Mouse (Mus musculus) urinary bladder, postnatal 25 days (tissue): ENCODE results near the gene 1700037H04Rik.
A peak's percentile ranks its signal among the peaks of the same experiment; 100 is the strongest.

Experiments used
- DNase-seq: peaks from one replicate; pipeline ENCODE4 v3.0.0; 2022; ENCODE audit warnings: low spot score

1700037H04Rik gene

GRCm38 (mm10) chr2:131159938-131160581 lies at the start of gene 1700037H04Rik:
Gene 1700037H04Rik, minus strand, starts transcription at chr2:131160081.
- peak; percentile 92 for DNase-seq

- DNase-seq: no peak
Observed at GRCm38 (mm10) chr2:131209125-131209795, 49.4 kb upstream of the 1700037H04Rik start.

GRCm38 (mm10) chr2:131208356-131208755 lies 48.5 kb upstream of the 1700037H04Rik start:
- DNase-seq: no peak

- no peak for DNase-seq
Observed at GRCm38 (mm10) chr2:131206778-131207177, 46.9 kb upstream of the 1700037H04Rik start, which contains the start of gene Ap5s1. Gene Ap5s1, plus strand, starts transcription at chr2:131207078.

- no peak for DNase-seq
Observed at GRCm38 (mm10) chr2:131205521-131206182, 45.8 kb upstream of the 1700037H04Rik start.

GRCm38 (mm10) chr2:131204410-131204981 lies 44.6 kb upstream of the 1700037H04Rik start:
- DNase-seq: peak; percentile 92

- DNase-seq: peak; percentile 19
Observed at GRCm38 (mm10) chr2:131203816-131204409, 44.0 kb upstream of the 1700037H04Rik start.

GRCm38 (mm10) chr2:131201262-131201661 lies 41.4 kb upstream of the 1700037H04Rik start:
- DNase-seq: no peak

- DNase-seq: no peak
Observed at GRCm38 (mm10) chr2:131200710-131201109, 40.8 kb upstream of the 1700037H04Rik start.

GRCm38 (mm10) chr2:131196606-131197316 lies 36.9 kb upstream of the 1700037H04Rik start:
- no peak for DNase-seq

- no peak for DNase-seq
Observed at GRCm38 (mm10) chr2:131191005-131191390, 31.1 kb upstream of the 1700037H04Rik start.

- no peak for DNase-seq
Observed at GRCm38 (mm10) chr2:131190344-131191004, 30.6 kb upstream of the 1700037H04Rik start.

- DNase-seq: no peak
Observed at GRCm38 (mm10) chr2:131189521-131190309, 29.8 kb upstream of the 1700037H04Rik start.

GRCm38 (mm10) chr2:131188311-131188710 lies 28.4 kb upstream of the 1700037H04Rik start:
- DNase-seq: no peak

- no peak for DNase-seq
Observed at GRCm38 (mm10) chr2:131187602-131187922, 27.7 kb upstream of the 1700037H04Rik start.

- DNase-seq: peak; percentile 76
Observed at GRCm38 (mm10) chr2:131186771-131187601, 27.1 kb upstream of the 1700037H04Rik start, which contains the start of the genes Cdc25b and Spef1. Gene Cdc25b, plus strand, starts transcription at chr2:131186949. Gene Spef1, minus strand, starts transcription at chr2:131187282.

GRCm38 (mm10) chr2:131186343-131186742 lies 26.5 kb upstream of the 1700037H04Rik start:
- DNase-seq: no peak

- peak; percentile 90 for DNase-seq
Observed at GRCm38 (mm10) chr2:131179990-131180587, 20.2 kb upstream of the 1700037H04Rik start, which contains the start of gene Cenpb. Gene Cenpb, minus strand, starts transcription at chr2:131180067.
